14 mouse cellular contexts compared by ENCODE assay signal in genomic region chr15:82186931-82187330, GRCm38 (mm10). TPM values are rescaled to one million over a fixed set of nuclear protein-coding genes. Genes with fewer than 3 reads are reported as not detected.
A peak's percentile ranks its signal among the peaks of the same experiment; 100 is the strongest.
DNase-seq lines count a peak whose midpoint lies in the region; ATAC-seq and TF ChIP-seq lines count a peak whose summit lies in the region.
"Had no signal": no experiment of that assay in that cellular context is flagged by ENCODE, and none has a peak within 500 bp of the region (broad histone marks: within the 10 kb centered on the region; RNA-seq: fewer than 3 reads in every experiment).

No protein-coding gene starts in this region.

- H3K9ac ChIP-seq in heart, embryonic 12.5 days: no peak overlapping the region
- peak overlapping the region; percentile 19 for H3K9ac ChIP-seq in liver, embryonic 14.5 days (replicated peaks)
- H3K9ac ChIP-seq: lung, embryonic 15.5 days had no signal

- H3K36me3 ChIP-seq in heart, embryonic 12.5 days: peaks cover 75% of the 10 kb centered on the region
- peaks cover 54% of the 10 kb centered on the region for H3K36me3 ChIP-seq in liver, embryonic 14.5 days (replicated peaks; ENCODE audit: control insufficient read depth, insufficient read depth, low read depth)

- peaks cover 54% of the 10 kb centered on the region for H3K4me1 ChIP-seq in heart, embryonic 12.5 days (replicated peaks)
- H3K4me1 ChIP-seq in liver, embryonic 14.5 days (replicated peaks; ENCODE audit: control insufficient read depth in 2 of 2, insufficient read depth in 2 of 2, low read length in 1 of 2): peaks cover 48 to 51% of the 10 kb centered on the region in 2 experiments
- H3K4me1 ChIP-seq in cerebellum, adult 2 months (ENCODE audit: control insufficient read depth, insufficient read depth, low read length): peaks cover 13% of the 10 kb centered on the region
- H3K4me1 ChIP-seq: lung, embryonic 15.5 days had no signal

- 61% methylated on average over 5 of the region's 5 CpGs for WGBS in heart, embryonic 12.5 days
- WGBS in liver, embryonic 14.5 days (ENCODE audit: insufficient replicate concordance): 34% methylated on average over 5 of the region's 5 CpGs
- 72% methylated on average over 5 of the region's 5 CpGs for WGBS in cerebellum, adult 2 months

- H3K4me3 ChIP-seq in heart, embryonic 12.5 days: no peak overlapping the region
- no peak overlapping the region for H3K4me3 ChIP-seq in liver, embryonic 14.5 days (ENCODE audit: insufficient read depth in 1 of 2, low read depth in 2 of 2, low read length in 2 of 2)
- no peak overlapping the region for H3K4me3 ChIP-seq in cerebellum, adult 2 months (replicated peaks; ENCODE audit: insufficient read depth, low read depth, low read length)
- H3K4me3 ChIP-seq: lung, embryonic 15.5 days; myocyte had no signal

- DNase-seq in heart, postnatal 25 days (ENCODE audit: low spot score): no peak
- peak; percentile 16 for DNase-seq in thymus, postnatal 4 days
- DNase-seq in thymus, adult 18-20 months: no peak
- no peak for DNase-seq in liver, embryonic 14.5 days (ENCODE audit: low read depth in 3 of 3, low spot score in 3 of 3)
- DNase-seq in urinary bladder, postnatal 10 days (ENCODE audit: low spot score): no peak
- DNase-seq in adrenal gland, postnatal 4 days (ENCODE audit: low spot score in 2 of 2): no peak
- DNase-seq in cerebellum, adult 2 months: no peak
- DNase-seq: cerebellum, postnatal 10 days; gastrocnemius, postnatal 25 days; kidney, adult 18-20 months; layer of hippocampus, postnatal 36 days had no signal

- intact Hi-C loops in heart, postnatal 25 days (cut with DNase I): no loop called here

- ATAC-seq in heart, embryonic 12.5 days (ENCODE audit: insufficient number of reproducible peaks, low FRiP score): no peak
- ATAC-seq in liver, embryonic 14.5 days (ENCODE audit: insufficient read depth): peak; percentile 1; the same call in 1 of the 2 replicates

- no peak for TF ChIP-seq POLR2A in cerebellum, adult 2 months (IDR thresholded peaks at IDR 0.05; ENCODE audit: borderline replicate concordance, insufficient read depth, low read length)

- peaks cover 21% of the 10 kb centered on the region for H3K27me3 ChIP-seq in heart, embryonic 12.5 days (replicated peaks)
- H3K27me3 ChIP-seq in liver, embryonic 14.5 days (ENCODE audit: control insufficient read depth, insufficient read depth, low read length): no peaks in the 10 kb centered on the region
- H3K27me3 ChIP-seq in cerebellum, adult 2 months (ENCODE audit: control insufficient read depth, insufficient read depth, low read length): no peaks in the 10 kb centered on the region
- H3K27me3 ChIP-seq: lung, embryonic 15.5 days had no signal

- H3K4me2 ChIP-seq in heart, embryonic 12.5 days: peak overlapping the region; percentile 8; the same call in 1 of the 2 replicates
- peak overlapping the region; percentile 75 for H3K4me2 ChIP-seq in liver, embryonic 14.5 days (ENCODE audit: low read depth)
- H3K4me2 ChIP-seq: lung, embryonic 15.5 days had no signal

- H3K27ac ChIP-seq in heart, embryonic 12.5 days (ENCODE audit: poor library complexity, severe bottlenecking): peak overlapping the region; percentile 79
- H3K27ac ChIP-seq in liver, embryonic 14.5 days: peak overlapping the region; percentile 88
- no peak overlapping the region for H3K27ac ChIP-seq in cerebellum, adult 2 months (ENCODE audit: insufficient read depth, low read length)
- H3K27ac ChIP-seq: lung, embryonic 15.5 days had no signal

- TF ChIP-seq EP300 in liver, embryonic 14.5 days (IDR thresholded peaks at IDR 0.05; ENCODE audit: low read depth): no peak

- peak; percentile 28; the same call in 1 of the 2 replicates for TF ChIP-seq CTCF in liver, embryonic 14.5 days (IDR thresholded peaks at IDR 0.05; ENCODE audit: low read depth)
- no peak for TF ChIP-seq CTCF in cerebellum, adult 2 months (IDR thresholded peaks at IDR 0.05; ENCODE audit: borderline replicate concordance, insufficient read depth, low read depth, low read length)

- peaks cover 9% of the 10 kb centered on the region for H3K9me3 ChIP-seq in heart, embryonic 12.5 days (replicated peaks)
- peaks cover 7% of the 10 kb centered on the region for H3K9me3 ChIP-seq in liver, embryonic 14.5 days (ENCODE audit: control insufficient read depth, low read length)
- H3K9me3 ChIP-seq: lung, embryonic 15.5 days had no signal

RNA-seq across cellular contexts. Expression of gene Shisa8, which starts 25.7 kb away (rescaled TPM):
- 0.19 and 0.35 TPM in 2 replicates for polyA plus RNA-seq in heart, embryonic 12.5 days (2016; fragmentation: Nextera tagmentation; extraction: Ambion mirVana)
- total RNA-seq in heart, postnatal 25 days (2021): under 1 TPM; 0.13 to 0.20 TPM
- 0.15 and 0.19 TPM in 2 replicates for polyA plus RNA-seq in liver, embryonic 14.5 days (2012; rRNA removed)
- polyA plus RNA-seq in liver, embryonic 14.5 days (2014; fragmentation: Nextera tagmentation; extraction: Ambion mirVana): 0.05 and 0.09 TPM in 2 replicates
- under 1 TPM; 0.70 to 0.79 TPM for total RNA-seq in adrenal gland, postnatal 4 days (2021)
- polyA plus RNA-seq in cerebellum, adult 2 months (2012; rRNA removed): 65.4 and 69.9 TPM in 2 replicates
- total RNA-seq: gastrocnemius, postnatal 25 days had no signal

RNA-seq across cellular contexts. Expression of gene Tnfrsf13c, which starts 37.2 kb away (rescaled TPM):
- 0.09 TPM in 1 of 2 replicates, not detected in the other for polyA plus RNA-seq in heart, embryonic 12.5 days (2016; fragmentation: Nextera tagmentation; extraction: Ambion mirVana)
- under 1 TPM in 1 of 2 experiments, not detected in 1; 0.36 TPM for total RNA-seq in heart, postnatal 25 days (2021)
- polyA plus RNA-seq in liver, embryonic 14.5 days (2012; rRNA removed): 0.54 and 0.66 TPM in 2 replicates
- 0.14 and 0.58 TPM in 2 replicates for polyA plus RNA-seq in liver, embryonic 14.5 days (2014; fragmentation: Nextera tagmentation; extraction: Ambion mirVana)
- total RNA-seq in adrenal gland, postnatal 4 days (2021): 1 to 10 TPM in 1 of 2 experiments, under 1 TPM in 1; 0.65 to 1.5 TPM
- 0.89 and 0.93 TPM in 2 replicates for polyA plus RNA-seq in cerebellum, adult 2 months (2012; rRNA removed)
- total RNA-seq: gastrocnemius, postnatal 25 days had no signal

RNA-seq across cellular contexts. Expression of gene Srebf2, which starts 40.0 kb away (rescaled TPM):
- polyA plus RNA-seq in heart, embryonic 12.5 days (2016; fragmentation: Nextera tagmentation; extraction: Ambion mirVana): 110 and 118 TPM in 2 replicates
- 10 to 100 TPM; 20.5 to 21.8 TPM for total RNA-seq in heart, postnatal 25 days (2021)
- polyA plus RNA-seq in liver, embryonic 14.5 days (2012; rRNA removed): 29.3 and 37.1 TPM in 2 replicates
- polyA plus RNA-seq in liver, embryonic 14.5 days (2014; fragmentation: Nextera tagmentation; extraction: Ambion mirVana): 30.8 and 35.2 TPM in 2 replicates
- total RNA-seq in adrenal gland, postnatal 4 days (2021): 10 to 100 TPM; 54.6 to 71.7 TPM
- 104 and 105 TPM in 2 replicates for polyA plus RNA-seq in cerebellum, adult 2 months (2012; rRNA removed)

RNA-seq across cellular contexts. Expression of gene Cenpm, which starts 57.6 kb away (rescaled TPM):
- 57.9 and 67.0 TPM in 2 replicates for polyA plus RNA-seq in heart, embryonic 12.5 days (2016; fragmentation: Nextera tagmentation; extraction: Ambion mirVana)
- under 1 TPM; 0.36 to 0.78 TPM for total RNA-seq in heart, postnatal 25 days (2021)
- 19.1 and 21.6 TPM in 2 replicates for polyA plus RNA-seq in liver, embryonic 14.5 days (2012; rRNA removed)
- 42.1 and 45.1 TPM in 2 replicates for polyA plus RNA-seq in liver, embryonic 14.5 days (2014; fragmentation: Nextera tagmentation; extraction: Ambion mirVana)
- total RNA-seq in adrenal gland, postnatal 4 days (2021): 10 to 100 TPM; 12.8 to 16.8 TPM
- 3.2 and 3.6 TPM in 2 replicates for polyA plus RNA-seq in cerebellum, adult 2 months (2012; rRNA removed)

RNA-seq across cellular contexts. Expression of gene Ccdc134, which starts 59.2 kb away (rescaled TPM):
- polyA plus RNA-seq in heart, embryonic 12.5 days (2016; fragmentation: Nextera tagmentation; extraction: Ambion mirVana): 8.7 and 11.1 TPM in 2 replicates
- total RNA-seq in heart, postnatal 25 days (2021): 1 to 10 TPM; 4.4 to 6.4 TPM
- polyA plus RNA-seq in liver, embryonic 14.5 days (2012; rRNA removed): 5.9 and 7.2 TPM in 2 replicates
- polyA plus RNA-seq in liver, embryonic 14.5 days (2014; fragmentation: Nextera tagmentation; extraction: Ambion mirVana): 5.5 and 6.6 TPM in 2 replicates
- 10 to 100 TPM; 11.1 to 11.3 TPM for total RNA-seq in adrenal gland, postnatal 4 days (2021)
- 15.4 and 15.5 TPM in 2 replicates for polyA plus RNA-seq in cerebellum, adult 2 months (2012; rRNA removed)

Comparison
In these comparisons a context has a peak if more than half of its experiments do, and no peak if none do; other contexts are left out.
1. RNA of gene Shisa8, which starts 25.7 kb away (polyA plus RNA-seq): 65.4 to 69.9 TPM in cerebellum, adult 2 months; 0.19 to 0.35 TPM in heart, embryonic 12.5 days and 0.05 to 0.19 TPM in liver, embryonic 14.5 days; every median in the first group is over 10 times any median in the second.